Mouse (Mus musculus) intestine, embryonic 14.5 days (tissue): ENCODE measurements around the gene Slc16a12. TPM values are rescaled to one million over a fixed set of nuclear protein-coding genes. Genes with fewer than 3 reads are reported as not detected.

Source experiments
- ATAC-seq: fragments of 200-750 bp; cut with Nextera tagmentation; replicated peaks from 2 replicates; pipeline ENCODE4 v1.8.0; 2017; ENCODE audit warnings: low read depth, moderate number of reproducible peaks, moderate TSS enrichment, moderate library complexity; ENCODE audit not compliant: low FRiP score, low TSS enrichment
- DNase-seq: peaks from one replicate; pipeline ENCODE4 v3.0.0-alpha.2; 2018; ENCODE audit warnings: low spot score
- H3K27ac ChIP-seq: fragments of 300-500 bp; sonication (generic); 2 replicates; pipeline ENCODE4 v1.5.1; 2014; ENCODE audit warnings: low read depth, mild to moderate bottlenecking, control low read depth
- H3K27me3 ChIP-seq: fragments of 300-500 bp; sonication (generic); replicated peaks from 2 replicates; pipeline ENCODE4 v1.6.1; 2014; ENCODE audit warnings: low read length, control low read depth; ENCODE audit not compliant: control insufficient read depth, insufficient read depth
- H3K36me3 ChIP-seq: fragments of 300-500 bp; sonication (generic); 2 replicates; pipeline ENCODE4 v1.6.1; 2014; ENCODE audit warnings: low read length, control low read depth; ENCODE audit not compliant: control insufficient read depth, insufficient read depth
- H3K4me1 ChIP-seq: fragments of 300-500 bp; sonication (generic); replicated peaks from 2 replicates; pipeline ENCODE4 v1.6.1; 2014; ENCODE audit warnings: low read length, control low read depth, mixed read lengths; ENCODE audit not compliant: control insufficient read depth, insufficient read depth
- H3K4me2 ChIP-seq: fragments of 300-500 bp; sonication (generic); 2 replicates; pipeline ENCODE4 v1.6.1; 2014; ENCODE audit warnings: low read length
- H3K4me3 ChIP-seq: fragments of 300-500 bp; sonication (generic); 2 replicates; pipeline ENCODE4 v1.5.1; 2014; ENCODE audit warnings: low read depth, low read length, control low read depth, mixed read lengths
- H3K9ac ChIP-seq: fragments of 300-500 bp; sonication (generic); 2 replicates; pipeline ENCODE4 v1.6.1; 2014; ENCODE audit warnings: mild to moderate bottlenecking, low read length
- H3K9me3 ChIP-seq: fragments of 300-500 bp; sonication (generic); 2 replicates; pipeline ENCODE4 v1.6.1; 2016; ENCODE audit warnings: low read length, control low read depth; ENCODE audit not compliant: control insufficient read depth
- WGBS: fragments of 180-500 bp; shearing (Covaris S2); extraction: QIAGEN DNeasy Blood & Tissue Kit; methylation state at CpG from one replicate; pipeline ENCODE4 v1.1.7; 2014; 5-methylcytosine and 5-hydroxymethylcytosine counted together
- polyA plus RNA-seq: library from polyadenylated mRNA; unstranded; fragments of >200 nt; fragmentation: Nextera tagmentation; extraction: Ambion mirVana; gene quantifications from 2 replicates; pipeline ENCODE4 v1.2.1, GENCODE M21; 2014

The Slc16a12 gene
- polyA plus RNA-seq, 1 experiment from 2014 or later, result 5.1 TPM

DNA sequence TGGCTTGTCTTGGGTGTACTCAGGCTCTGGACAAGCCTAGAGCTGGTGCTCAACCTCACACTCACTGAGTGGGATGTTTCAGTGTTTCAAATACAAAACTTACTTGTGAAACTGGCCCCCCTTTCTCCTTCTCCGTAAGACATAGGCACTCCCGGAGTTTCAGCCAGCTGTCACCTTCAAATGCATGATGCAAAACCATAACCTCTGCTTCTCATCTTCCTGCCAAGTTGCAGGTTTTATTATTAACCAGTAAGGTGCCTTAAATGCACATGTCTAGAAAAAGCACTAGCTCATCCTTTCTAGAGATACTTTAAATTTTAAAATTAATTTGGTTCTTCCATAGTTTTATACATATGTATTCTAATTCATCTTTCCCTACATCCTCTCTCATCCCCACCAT is 39.5 kb downstream of the Slc16a12 start:
- H3K4me1 ChIP-seq, result no peaks in the 10 kb centered on the region; the same call in 1 of the 2 replicates
- no peak overlapping the region for H3K4me2 ChIP-seq
- H3K9me3 ChIP-seq, result no peaks in the 10 kb centered on the region
- H3K9ac ChIP-seq, result no peak overlapping the region
- WGBS, result 28% methylated on average over 2 of the region's 2 CpGs
- no peak overlapping the region for H3K27ac ChIP-seq
- H3K4me3 ChIP-seq, result no peak overlapping the region
- H3K36me3 ChIP-seq, result no peaks in the 10 kb centered on the region
- no peaks in the 10 kb centered on the region for H3K27me3 ChIP-seq
- ATAC-seq (no peak), DNase-seq (no peak)

DNA sequence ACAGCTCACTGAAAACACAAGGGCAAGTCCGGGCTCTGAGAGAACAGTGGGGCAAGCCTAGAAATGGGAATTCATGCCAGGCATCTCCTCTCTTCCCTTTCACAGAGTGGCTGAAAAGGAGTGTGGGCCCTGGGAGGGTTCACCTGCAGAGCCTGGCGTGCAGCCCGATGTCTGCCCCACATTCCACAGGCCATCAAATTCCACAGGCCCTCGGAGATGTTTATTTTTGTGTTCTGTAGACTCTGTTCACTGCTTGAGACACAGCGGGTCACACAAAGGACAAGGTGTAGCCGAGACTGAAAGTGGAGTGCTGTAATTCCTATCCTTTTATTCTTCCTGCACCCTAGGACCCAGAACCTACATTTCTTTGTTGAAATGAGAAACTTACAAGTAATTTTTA is 40.8 kb downstream of the Slc16a12 start:
- no peak overlapping the region for H3K4me2 ChIP-seq
- no peaks in the 10 kb centered on the region for H3K36me3 ChIP-seq
- no peaks in the 10 kb centered on the region for H3K9me3 ChIP-seq
- DNase-seq, result no peak
- WGBS, result 28% methylated on average over 6 of the region's 6 CpGs
- H3K27ac ChIP-seq, result no peak overlapping the region
- H3K4me1 ChIP-seq, result no peaks in the 10 kb centered on the region; the same call in 1 of the 2 replicates
- no peak overlapping the region for H3K4me3 ChIP-seq
- no peaks in the 10 kb centered on the region for H3K27me3 ChIP-seq
- no peak for ATAC-seq
- H3K9ac ChIP-seq, result no peak overlapping the region

DNA sequence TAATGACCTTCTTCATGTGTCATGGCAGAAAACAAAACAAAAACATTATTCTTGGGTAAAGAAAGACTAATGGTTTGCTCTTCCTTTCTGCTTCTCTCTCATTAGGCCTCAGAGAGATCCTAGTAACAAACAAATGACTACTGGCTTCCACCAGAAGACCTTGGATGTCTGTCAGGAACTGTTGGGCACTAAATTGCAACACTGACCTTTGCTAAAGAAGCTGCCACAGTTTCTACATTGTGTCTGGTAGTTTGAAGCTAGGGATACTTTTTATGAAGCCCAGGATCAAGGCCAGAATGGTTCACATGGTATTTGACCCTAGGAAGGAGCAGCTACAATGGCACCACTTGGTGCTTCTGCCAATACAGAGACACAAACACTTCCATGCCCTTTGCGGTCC is 41.9 kb downstream of the Slc16a12 start:
- Histone ChIP-seq H3K4me3 (no peak overlapping the region), H3K36me3 (no peaks in the 10 kb centered on the region), H3K9ac (no peak overlapping the region), H3K4me2 (no peak overlapping the region), H3K9me3 (no peaks in the 10 kb centered on the region), H3K27ac (no peak overlapping the region), H3K27me3 (no peaks in the 10 kb centered on the region), H3K4me1 (no peaks in the 10 kb centered on the region; the same call in 1 of the 2 replicates)
- no peak for DNase-seq
- no peak for ATAC-seq
- WGBS, result 92% methylated on average over 1 of the region's 1 CpGs

DNA sequence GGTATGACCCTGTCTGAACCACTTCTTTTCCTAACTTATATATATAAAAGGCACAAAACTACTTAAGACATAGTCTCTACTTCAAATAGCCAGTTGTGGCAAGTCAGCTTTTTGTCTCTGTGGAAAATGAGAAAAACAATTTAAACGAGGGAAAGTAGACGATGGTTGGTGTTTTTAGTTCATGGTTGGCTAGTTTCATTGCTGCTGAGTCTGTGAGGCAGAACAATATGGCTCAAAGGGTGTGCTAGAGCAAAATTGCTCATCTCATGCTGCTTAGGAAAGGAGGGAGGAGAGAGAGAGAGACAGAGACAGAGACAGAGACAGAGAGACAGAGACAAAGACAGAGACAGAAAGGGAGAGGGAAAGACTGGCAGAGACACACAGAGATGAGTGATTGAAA is 47.8 kb downstream of the Slc16a12 start:
- H3K4me1 ChIP-seq, result no peaks in the 10 kb centered on the region
- no peaks in the 10 kb centered on the region for H3K9me3 ChIP-seq
- no peak overlapping the region for H3K4me2 ChIP-seq
- no peak overlapping the region for H3K4me3 ChIP-seq
- no peak overlapping the region for H3K9ac ChIP-seq
- ATAC-seq (no peak), DNase-seq (no peak)
- no peaks in the 10 kb centered on the region for H3K36me3 ChIP-seq
- no peaks in the 10 kb centered on the region for H3K27me3 ChIP-seq
- no peak overlapping the region for H3K27ac ChIP-seq
- 85% methylated on average over 2 of the region's 2 CpGs for WGBS

DNA sequence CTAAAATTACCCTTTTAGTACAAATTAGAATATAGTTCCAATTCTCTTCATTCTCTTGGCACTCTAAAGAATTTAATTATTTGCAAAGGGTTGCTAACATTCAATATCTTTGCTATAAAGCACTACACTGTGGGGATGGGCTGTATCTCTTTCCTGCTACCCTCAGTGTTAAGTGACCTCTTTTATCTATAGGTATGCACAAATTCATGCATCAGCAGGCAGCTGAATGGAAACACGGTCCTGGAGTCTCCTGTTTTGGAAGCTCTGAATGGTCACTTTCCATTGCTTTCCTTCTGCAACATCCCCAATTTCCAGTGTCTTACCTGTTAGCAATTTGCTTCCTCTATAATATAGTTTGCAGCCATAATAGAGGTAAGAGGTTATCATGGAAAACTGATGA is 48.2 kb downstream of the Slc16a12 start:
- ATAC-seq (no peak), DNase-seq (no peak)
- no peaks in the 10 kb centered on the region for H3K4me1 ChIP-seq
- H3K27ac ChIP-seq, result no peak overlapping the region
- WGBS, result 62% methylated on average over 1 of the region's 1 CpGs
- no peaks in the 10 kb centered on the region for H3K36me3 ChIP-seq
- H3K4me3 ChIP-seq, result no peak overlapping the region
- no peaks in the 10 kb centered on the region for H3K27me3 ChIP-seq
- H3K4me2 ChIP-seq, result no peak overlapping the region
- H3K9me3 ChIP-seq, result no peaks in the 10 kb centered on the region
- no peak overlapping the region for H3K9ac ChIP-seq

DNA sequence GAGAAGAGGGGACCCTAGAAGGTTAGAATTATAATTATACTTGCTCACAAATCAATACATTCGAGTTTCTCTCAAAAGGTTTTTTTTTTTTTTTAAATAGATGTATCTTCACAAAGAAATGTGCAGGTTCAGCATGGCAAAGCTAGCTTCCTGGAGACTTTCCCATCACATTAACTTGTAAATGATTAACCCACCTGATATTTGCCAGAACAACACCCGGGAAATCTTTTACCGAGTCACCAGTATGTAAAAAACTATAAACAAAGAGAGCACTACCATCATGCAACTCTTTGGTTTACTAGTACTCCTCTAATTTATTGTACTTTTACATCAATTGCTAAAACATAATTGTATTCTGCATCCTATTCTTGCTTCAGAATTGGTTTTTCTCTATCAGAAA is 48.7 kb downstream of the Slc16a12 start:
- no peaks in the 10 kb centered on the region for H3K9me3 ChIP-seq
- WGBS, result 54% methylated on average over 3 of the region's 3 CpGs
- H3K4me3 ChIP-seq, result no peak overlapping the region
- DNase-seq (no peak), ATAC-seq (no peak)
- no peak overlapping the region for H3K4me2 ChIP-seq
- no peak overlapping the region for H3K27ac ChIP-seq
- no peaks in the 10 kb centered on the region for H3K36me3 ChIP-seq
- H3K4me1 ChIP-seq, result no peaks in the 10 kb centered on the region
- H3K9ac ChIP-seq, result no peak overlapping the region
- no peaks in the 10 kb centered on the region for H3K27me3 ChIP-seq

DNA sequence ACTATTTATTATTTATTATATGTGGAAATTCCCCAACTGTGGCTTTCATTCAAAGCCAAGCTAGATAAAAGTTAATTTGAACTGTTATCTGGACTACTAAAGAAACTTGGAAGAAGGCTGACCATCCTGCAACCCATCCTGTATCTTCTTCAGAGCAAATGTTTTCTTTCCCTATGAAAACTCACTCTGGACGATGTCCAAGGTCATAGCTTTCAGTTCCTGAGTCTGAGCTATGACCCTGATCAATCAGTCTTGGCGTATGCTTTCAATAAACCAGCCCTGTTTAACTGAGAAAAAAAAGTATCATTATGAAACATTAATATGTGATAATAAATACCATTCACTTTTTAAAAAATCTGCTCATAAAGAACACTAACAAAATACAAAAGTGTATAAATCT is 49.6 kb downstream of the Slc16a12 start:
- ATAC-seq (no peak), DNase-seq (no peak)
- Histone ChIP-seq H3K4me1 (no peaks in the 10 kb centered on the region), H3K36me3 (no peaks in the 10 kb centered on the region), H3K4me3 (no peak overlapping the region), H3K9me3 (no peaks in the 10 kb centered on the region), H3K9ac (no peak overlapping the region), H3K4me2 (no peak overlapping the region), H3K27ac (no peak overlapping the region), H3K27me3 (no peaks in the 10 kb centered on the region)
- 72% methylated on average over 2 of the region's 2 CpGs for WGBS

DNA sequence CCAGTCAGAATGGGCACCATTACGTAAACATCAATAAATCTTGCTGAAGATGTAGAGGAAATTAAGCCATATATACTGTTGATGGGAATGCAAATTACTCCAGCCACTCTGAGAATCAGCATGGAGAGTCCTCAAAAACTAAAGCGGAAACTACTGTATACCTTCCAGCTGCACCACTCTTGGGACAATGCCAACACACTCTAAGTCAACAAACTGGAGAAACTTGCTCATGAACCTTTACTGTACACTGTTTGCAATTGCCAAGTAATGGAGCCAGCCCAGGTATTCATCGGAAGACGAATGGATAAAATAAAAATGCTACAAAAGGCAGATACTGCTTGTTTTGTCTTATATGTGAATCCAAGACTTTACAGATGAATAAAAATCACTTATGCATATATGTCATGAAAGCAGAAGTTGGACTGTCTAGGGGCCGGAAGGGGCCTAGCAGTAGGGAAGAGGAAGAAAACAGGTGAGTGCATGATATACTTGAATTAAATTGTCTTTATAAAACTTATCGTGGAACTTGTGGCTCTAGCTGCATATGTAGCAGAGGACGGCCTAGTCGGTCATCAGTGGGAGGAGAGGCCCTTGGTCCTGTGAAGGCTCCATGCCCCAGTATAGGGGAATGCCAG is 50.6 kb downstream of the Slc16a12 start:
- H3K9ac ChIP-seq, result no peak overlapping the region
- H3K27me3 ChIP-seq, result no peaks in the 10 kb centered on the region
- H3K9me3 ChIP-seq, result no peaks in the 10 kb centered on the region
- H3K27ac ChIP-seq, result no peak overlapping the region
- no peak overlapping the region for H3K4me3 ChIP-seq
- no peaks in the 10 kb centered on the region for H3K4me1 ChIP-seq
- DNase-seq (no peak), ATAC-seq (no peak)
- no peaks in the 10 kb centered on the region for H3K36me3 ChIP-seq
- 88% methylated on average over 8 of the region's 8 CpGs for WGBS
- H3K4me2 ChIP-seq, result no peak overlapping the region

DNA sequence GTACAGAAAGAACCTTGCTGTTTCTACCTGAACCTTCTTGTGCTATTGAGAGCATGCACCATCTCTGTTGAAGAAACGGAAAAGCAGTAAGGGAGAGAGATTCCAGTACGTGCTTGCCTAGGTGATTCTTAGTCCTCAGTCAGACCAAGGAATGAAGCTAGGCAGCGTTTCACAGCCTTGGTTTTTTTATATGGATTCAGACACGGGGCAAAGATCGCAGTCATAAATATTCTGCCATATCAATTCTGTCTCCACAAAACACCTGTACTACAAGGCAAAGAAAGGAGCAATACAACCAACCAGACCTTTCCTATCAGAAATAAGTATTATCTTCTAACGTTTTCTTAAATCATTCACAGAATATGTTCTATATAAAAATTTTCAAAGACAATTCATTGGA is 55.7 kb downstream of the Slc16a12 start:
- DNase-seq, result no peak
- ATAC-seq, result no peak
- Histone ChIP-seq H3K9me3 (no peaks in the 10 kb centered on the region), H3K27ac (no peak overlapping the region), H3K27me3 (no peaks in the 10 kb centered on the region), H3K36me3 (no peaks in the 10 kb centered on the region), H3K4me1 (no peaks in the 10 kb centered on the region), H3K4me2 (no peak overlapping the region), H3K4me3 (no peak overlapping the region), H3K9ac (no peak overlapping the region)
- WGBS, result 61% methylated on average over 6 of the region's 6 CpGs
